Mouse (Mus musculus): ENCODE measurements around the gene Pdia2. TPM values are rescaled to one million over a fixed set of nuclear protein-coding genes. Genes with fewer than 3 reads are reported as not detected.

Pdia2 gene
- polyA plus RNA-seq (2012; ENCODE audit: low replicate concordance), result 7.8 and 8.9 TPM in 2 replicates

GRCm38 (mm10) chr17:26198892-26199291 lies at the start of gene Pdia2:
Gene Pdia2 (minus strand): TSS chr17:26199087.

GRCm38 (mm10) chr17:26244101-26244841 lies 45.4 kb upstream of the Pdia2 start, which contains the start of gene Fam234a:
Gene Fam234a (minus strand): TSS chr17:26244242.

GRCm38 (mm10) chr17:26207686-26208085 lies 8.8 kb upstream of the Pdia2 start, which contains the start of gene Arhgdig:
Gene Arhgdig (minus strand): TSS chr17:26207786.

GRCm38 (mm10) chr17:26202737-26203136 lies 3.9 kb upstream of the Pdia2 start, which contains the start of gene Rgs11:
Gene Rgs11 (plus strand): TSS chr17:26202951.

Other genes with a start within 250 kb of the Pdia2 start
- gene A930017K11Rik, start 246.5 kb downstream of the Pdia2 start, polyA plus RNA-seq (2012; ENCODE audit: low replicate concordance), result 0.09 TPM in 1 of 2 replicates, not detected in the other
- 78.7 and 121 TPM in 2 replicates for gene Capn15, start 213.3 kb downstream of the Pdia2 start, polyA plus RNA-seq (2012; ENCODE audit: low replicate concordance)
- 4.8 and 7.2 TPM in 2 replicates for gene Rab11fip3, start 129.5 kb downstream of the Pdia2 start, polyA plus RNA-seq (2012; ENCODE audit: low replicate concordance)
- 0.11 and 0.89 TPM in 2 replicates for gene Decr2, start 108.8 kb downstream of the Pdia2 start, polyA plus RNA-seq (2012; ENCODE audit: low replicate concordance)
- gene Nme4, start 103.5 kb downstream of the Pdia2 start, polyA plus RNA-seq (2012; ENCODE audit: low replicate concordance), result 55.7 and 62.6 TPM in 2 replicates
- gene Tmem8, start 85.8 kb downstream of the Pdia2 start, polyA plus RNA-seq (2012; ENCODE audit: low replicate concordance), result 5.9 and 15.9 TPM in 2 replicates
- gene Mrpl28, start 75.6 kb downstream of the Pdia2 start, polyA plus RNA-seq (2012; ENCODE audit: low replicate concordance), result 112 and 181 TPM in 2 replicates
- gene Axin1, start 60.4 kb downstream of the Pdia2 start, polyA plus RNA-seq (2012; ENCODE audit: low replicate concordance), result 36.8 and 40.9 TPM in 2 replicates
- gene Rgs11, start 3.9 kb upstream of the Pdia2 start, polyA plus RNA-seq (2012; ENCODE audit: low replicate concordance), result 1.3 and 3.5 TPM in 2 replicates
- gene Arhgdig, start 8.7 kb upstream of the Pdia2 start, polyA plus RNA-seq (2012; ENCODE audit: low replicate concordance), result 1.5 and 4.5 TPM in 2 replicates
- gene Fam234a, start 45.2 kb upstream of the Pdia2 start, polyA plus RNA-seq (2012; ENCODE audit: low replicate concordance), result 1.2 and 6.5 TPM in 2 replicates
- gene Luc7l, start 53.8 kb upstream of the Pdia2 start, polyA plus RNA-seq (2012; ENCODE audit: low replicate concordance), result 41.6 and 47.4 TPM in 2 replicates
- gene Neurl1b, start 215.7 kb upstream of the Pdia2 start, polyA plus RNA-seq (2012; ENCODE audit: low replicate concordance), result 0.95 and 1.6 TPM in 2 replicates